Mouse (Mus musculus) embryonic facial prominence, embryonic 10.5 days (tissue): ENCODE measurements around the gene Prkx. TPM values are rescaled to one million over a fixed set of nuclear protein-coding genes. Genes with fewer than 3 reads are reported as not detected.
A peak's percentile ranks its signal among the peaks of the same experiment; 100 is the strongest.

Experiments
- DNase-seq: peaks from one replicate; pipeline ENCODE4 v3.0.0-alpha.2; 2017; ENCODE audit warnings: low spot score
- H3K27ac ChIP-seq: fragments of 300-500 bp; sonication (generic); replicated peaks from 2 replicates; pipeline ENCODE4 v1.5.1; 2016; ENCODE audit warnings: mild to moderate bottlenecking
- H3K27me3 ChIP-seq: fragments of 300-500 bp; sonication (generic); replicated peaks from 2 replicates; pipeline ENCODE4 v1.6.1; 2016; ENCODE audit warnings: low read depth, mild to moderate bottlenecking; ENCODE audit not compliant: poor library complexity, severe bottlenecking
- H3K36me3 ChIP-seq: fragments of 300-500 bp; sonication (generic); replicated peaks from 2 replicates; pipeline ENCODE4 v1.6.1; 2016; ENCODE audit warnings: mild to moderate bottlenecking, moderate library complexity
- H3K4me1 ChIP-seq: fragments of 300-500 bp; sonication (generic); 2 replicates; pipeline ENCODE4 v1.6.1; 2016
- H3K4me3 ChIP-seq: fragments of 300-500 bp; sonication (generic); 2 replicates; pipeline ENCODE4 v1.5.1; 2016; ENCODE audit warnings: mild to moderate bottlenecking, moderate library complexity
- H3K9me3 ChIP-seq: fragments of 300-500 bp; sonication (generic); 2 replicates; pipeline ENCODE4 v1.6.1; 2016; ENCODE audit warnings: mild to moderate bottlenecking
- WGBS: fragments of 180-500 bp; shearing (Covaris S2); methylation state at CpG from one replicate; pipeline ENCODE4 v1.1.7; 2016; 5-methylcytosine and 5-hydroxymethylcytosine counted together
- polyA plus RNA-seq: library from polyadenylated mRNA; unstranded; fragments of >200 nt; fragmentation: Nextera tagmentation; extraction: Ambion mirVana; gene quantifications from 2 replicates; pipeline ENCODE4 v1.2.1, GENCODE M21; 2016

Prkx gene
- polyA plus RNA-seq, 1 experiment from 2014 or later = 16.1 TPM

DNA sequence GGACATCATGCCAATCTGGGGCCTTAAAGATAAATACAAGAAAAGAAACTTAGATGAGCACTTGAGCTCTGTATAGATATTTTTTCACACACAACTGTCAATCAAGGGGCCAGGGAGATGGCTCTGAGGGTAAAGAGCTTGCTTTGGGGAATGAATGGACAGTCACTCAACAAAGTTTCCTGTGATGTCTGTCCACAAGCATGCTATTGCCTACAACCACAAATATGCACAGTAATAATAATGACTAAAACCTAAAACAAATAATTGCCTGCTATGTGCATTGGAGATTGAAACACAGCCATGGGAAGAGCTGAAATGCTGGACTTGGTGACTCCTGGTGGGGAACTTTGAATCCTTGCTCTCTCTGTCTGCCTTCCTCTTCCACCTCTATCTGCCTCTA lies 9.7 kb downstream of the Prkx start:
- no peak overlapping the region for H3K27ac ChIP-seq
- H3K27me3 ChIP-seq = no peaks in the 10 kb centered on the region
- peaks cover 28% of the 10 kb centered on the region; the same call in 1 of the 2 replicates for H3K36me3 ChIP-seq
- no peaks in the 10 kb centered on the region for H3K9me3 ChIP-seq
- no peaks in the 10 kb centered on the region for H3K4me1 ChIP-seq
- no peak overlapping the region for H3K4me3 ChIP-seq
- DNase-seq = no peak

DNA sequence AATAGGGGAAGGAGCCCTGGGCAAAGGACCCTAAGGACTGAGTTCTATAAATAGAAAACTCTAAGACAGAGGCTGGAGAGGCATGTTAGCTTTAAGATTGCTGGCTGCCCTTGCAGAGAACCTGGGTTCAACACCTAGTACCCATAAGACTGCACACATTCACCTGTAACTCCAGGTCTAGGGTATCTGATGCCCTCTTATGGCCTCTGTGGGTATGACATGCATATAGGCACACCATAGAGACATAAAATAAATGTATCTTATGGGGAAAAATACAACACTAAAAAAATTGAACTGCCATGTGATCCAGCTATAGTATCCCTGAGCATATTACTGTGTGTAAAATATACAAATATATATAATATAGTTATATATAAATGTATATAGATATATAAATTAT lies 18.3 kb downstream of the Prkx start:
- H3K27me3 ChIP-seq = no peaks in the 10 kb centered on the region
- no peak for DNase-seq
- H3K4me3 ChIP-seq = no peak overlapping the region
- no peaks in the 10 kb centered on the region for H3K9me3 ChIP-seq
- no peak overlapping the region for H3K27ac ChIP-seq
- peaks cover 29% of the 10 kb centered on the region for H3K36me3 ChIP-seq
- H3K4me1 ChIP-seq = no peaks in the 10 kb centered on the region

DNA sequence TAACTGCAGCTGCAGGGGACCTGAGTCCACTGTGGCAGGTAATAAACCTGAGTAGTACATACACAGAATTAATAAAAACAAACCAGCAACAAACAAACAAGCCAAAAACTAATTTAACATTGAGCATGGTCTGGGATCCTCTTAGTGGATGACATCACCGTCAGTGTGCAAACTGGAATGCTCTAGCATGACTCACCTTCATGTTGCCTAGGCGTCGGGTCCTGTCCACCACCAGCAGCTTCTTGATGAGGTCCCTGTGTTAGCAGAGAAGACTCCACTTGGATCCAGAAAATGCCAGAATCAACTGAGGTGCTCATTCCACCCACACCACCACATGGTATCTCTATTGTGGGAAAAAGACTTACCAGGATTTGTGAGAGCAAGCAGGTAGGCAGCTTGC lies 30.9 kb downstream of the Prkx start:
- Histone ChIP-seq H3K36me3 (peaks cover 23% of the 10 kb centered on the region), H3K4me3 (no peak overlapping the region), H3K4me1 (no peaks in the 10 kb centered on the region), H3K27ac (no peak overlapping the region), H3K9me3 (no peaks in the 10 kb centered on the region), H3K27me3 (no peaks in the 10 kb centered on the region)
- WGBS = 92% methylated on average over 3 of the region's 3 CpGs
- no peak for DNase-seq

DNA sequence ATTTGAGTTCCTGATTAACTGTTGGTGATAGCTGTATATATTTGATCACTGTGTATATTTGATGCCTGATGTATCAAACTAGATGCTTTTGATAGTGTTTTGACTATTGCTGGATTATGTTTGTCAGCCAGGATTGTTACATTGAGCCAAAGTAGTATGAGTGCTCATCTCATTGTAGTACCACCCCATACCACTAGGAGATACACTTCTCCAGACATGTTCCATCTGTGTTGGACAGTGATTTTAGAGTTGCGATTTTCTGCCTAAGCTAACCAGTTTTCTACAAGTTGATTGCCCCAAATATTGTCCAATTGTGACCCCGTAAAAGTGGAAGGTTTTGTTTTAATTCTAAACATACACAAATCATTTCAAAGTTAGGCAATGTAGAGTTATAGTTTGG lies 51.8 kb downstream of the Prkx start:
- Histone ChIP-seq H3K27me3 (no peaks in the 10 kb centered on the region), H3K9me3 (no peaks in the 10 kb centered on the region), H3K4me1 (no peaks in the 10 kb centered on the region), H3K36me3 (no peaks in the 10 kb centered on the region), H3K4me3 (no peak overlapping the region), H3K27ac (no peak overlapping the region)
- DNase-seq = no peak
- WGBS = 71% methylated on average over 2 of the region's 2 CpGs

DNA sequence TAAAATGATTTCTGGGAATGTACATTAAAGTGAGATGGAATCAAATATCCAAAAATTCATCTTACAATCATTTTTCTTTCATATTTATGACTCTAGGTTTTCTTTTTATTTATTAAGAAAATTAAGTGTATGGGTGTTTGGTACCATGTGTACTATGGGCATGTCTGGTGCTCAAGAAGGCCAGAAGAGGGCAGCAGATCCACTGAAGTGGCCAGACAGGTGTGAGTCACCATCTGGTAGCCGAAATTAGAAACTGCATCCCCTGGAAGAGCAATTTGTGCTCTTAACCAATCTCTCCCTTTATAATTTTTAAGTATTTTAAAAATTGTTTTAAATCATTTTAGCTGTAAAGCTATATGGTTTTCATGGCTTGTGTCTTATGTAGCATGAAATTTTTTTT lies 54.7 kb downstream of the Prkx start:
- peak; percentile 13 for DNase-seq
- Histone ChIP-seq H3K4me1 (no peaks in the 10 kb centered on the region), H3K4me3 (no peak overlapping the region), H3K9me3 (no peaks in the 10 kb centered on the region), H3K27ac (no peak overlapping the region), H3K27me3 (no peaks in the 10 kb centered on the region), H3K36me3 (no peaks in the 10 kb centered on the region)
- 24% methylated on average over 1 of the region's 1 CpGs for WGBS

DNA sequence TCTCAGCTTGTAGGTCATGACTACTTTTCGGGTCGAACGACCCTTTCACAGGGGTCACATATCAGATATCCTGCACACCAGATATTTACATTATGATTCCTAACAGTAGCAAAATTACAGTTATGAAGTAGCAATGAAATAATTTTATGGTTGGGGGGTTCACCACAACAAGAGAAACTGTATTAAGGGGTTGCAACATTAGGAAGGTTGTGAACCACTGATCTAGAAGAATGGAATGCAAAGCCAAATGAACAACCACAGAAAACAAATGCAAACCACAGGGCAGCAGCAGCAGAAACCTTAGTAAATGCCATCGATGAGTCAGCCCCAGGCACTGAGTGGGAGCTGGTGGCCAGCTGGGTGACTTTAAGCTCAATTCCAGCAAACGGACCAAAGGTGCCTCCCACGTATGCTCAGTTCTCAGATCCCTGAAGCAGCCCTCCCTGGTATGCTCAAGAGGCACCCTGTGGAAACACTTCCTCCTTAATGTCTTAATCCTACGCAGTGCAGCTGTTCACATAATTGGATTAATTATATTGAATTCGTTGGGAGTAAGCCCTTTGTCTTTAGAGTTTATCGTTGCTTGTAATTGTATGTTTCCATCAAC lies 62.0 kb downstream of the Prkx start:
- 79% methylated on average over 9 of the region's 9 CpGs for WGBS
- Histone ChIP-seq H3K9me3 (no peaks in the 10 kb centered on the region), H3K27ac (no peak overlapping the region), H3K27me3 (no peaks in the 10 kb centered on the region), H3K4me1 (no peaks in the 10 kb centered on the region), H3K4me3 (no peak overlapping the region), H3K36me3 (no peaks in the 10 kb centered on the region)
- no peak for DNase-seq

DNA sequence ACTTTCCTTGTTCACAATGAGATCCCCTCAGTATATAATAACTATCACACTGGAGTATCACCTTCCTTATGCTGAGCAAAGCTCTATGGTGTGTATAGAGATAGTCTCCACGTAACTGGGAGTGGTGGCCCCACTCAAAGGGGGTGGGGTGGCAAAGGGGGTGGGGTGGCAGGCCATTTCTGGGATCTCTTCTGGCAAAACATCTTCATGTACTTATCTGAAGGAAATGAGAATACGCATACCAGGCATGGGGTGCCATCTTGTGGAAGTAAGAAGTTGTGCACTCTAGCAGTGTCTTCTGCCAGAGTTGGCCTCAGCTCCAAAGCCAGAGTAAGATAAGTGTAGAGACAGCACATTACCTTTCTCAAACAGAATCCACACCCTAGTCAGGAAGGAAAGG lies 75.8 kb downstream of the Prkx start:
- peak; percentile 36 for DNase-seq
- Histone ChIP-seq H3K4me3 (no peak overlapping the region), H3K36me3 (no peaks in the 10 kb centered on the region), H3K9me3 (no peaks in the 10 kb centered on the region), H3K4me1 (no peaks in the 10 kb centered on the region), H3K27ac (no peak overlapping the region), H3K27me3 (no peaks in the 10 kb centered on the region)
- 28% methylated on average over 2 of the region's 2 CpGs for WGBS

Other genes starting within 250 kb of the Prkx start
- gene Pbsn, start 57.3 kb upstream of the Prkx start, polyA plus RNA-seq = not detected in 2 replicates
- gene Gm14744, start 68.5 kb upstream of the Prkx start, polyA plus RNA-seq = not detected in 2 replicates
- gene 5430402E10Rik, start 128.8 kb upstream of the Prkx start, polyA plus RNA-seq = not detected in 2 replicates